Mouse (Mus musculus) left cerebral cortex, postnatal 10 days (tissue): ENCODE measurements at regions not wholly inside any gene's neighbourhood (a gene's known extent, or its start where the extent isn't known, plus 50 kb on each side); places are given as distances from the start of the nearest gene placed in this dataset.

Experiments used
- DNase-seq, 2 experiments: peaks; one replicate each; pipeline ENCODE4 v3.0.0; 2021 to 2022; ENCODE audit warnings: low spot score in 2 of 2, mixed read lengths in 1 of 2; ENCODE audit errors: extremely low spot score in 1 of 2
- intact Hi-C: fragments of 180-260 bp; cut with DNase I; formaldehyde crosslinking; loops from one replicate; pipeline ENCODE4 v1.15.1; 2025

- no peak for DNase-seq
- intact Hi-C loops = no loop called here
Observed at GRCm38 (mm10) chr4:142818440-142818839, 394.4 kb downstream of the Prdm2 start.

GRCm38 (mm10) chr4:142816986-142817385, 395.8 kb downstream of the Prdm2 start:
- intact Hi-C loops = no loop called here
- DNase-seq = no peak

DNA sequence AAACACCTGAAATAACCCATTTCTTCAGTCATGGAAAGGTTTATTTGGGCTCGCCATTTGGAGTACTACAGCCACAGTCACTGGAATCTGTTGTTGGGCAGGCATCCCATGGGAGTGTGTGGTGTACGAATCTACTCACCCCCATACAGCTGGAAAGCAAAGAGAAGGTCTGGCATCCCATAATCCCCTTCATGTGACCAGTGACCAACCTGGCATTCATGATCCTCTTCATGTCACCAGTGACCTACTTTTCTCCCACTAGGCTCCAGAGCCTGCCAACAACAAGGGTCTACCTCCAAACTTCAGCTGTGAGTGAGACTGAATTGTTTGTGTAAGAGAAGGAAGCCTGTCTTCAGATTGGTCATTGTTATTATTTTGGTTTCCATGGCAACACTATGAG, 409.0 kb downstream of the Prdm2 start:
- intact Hi-C loops = no loop called here
- DNase-seq = no peak

- no peak for DNase-seq
- intact Hi-C loops = no loop called here
Observed at GRCm38 (mm10) chr4:142799291-142799690, 413.5 kb downstream of the Prdm2 start.

GRCm38 (mm10) chr4:142798834-142799233, 414.0 kb downstream of the Prdm2 start:
- intact Hi-C loops = no loop called here
- DNase-seq = no peak

GRCm38 (mm10) chr4:142792606-142792970, 420.2 kb downstream of the Prdm2 start:
- intact Hi-C loops = no loop called here

DNA sequence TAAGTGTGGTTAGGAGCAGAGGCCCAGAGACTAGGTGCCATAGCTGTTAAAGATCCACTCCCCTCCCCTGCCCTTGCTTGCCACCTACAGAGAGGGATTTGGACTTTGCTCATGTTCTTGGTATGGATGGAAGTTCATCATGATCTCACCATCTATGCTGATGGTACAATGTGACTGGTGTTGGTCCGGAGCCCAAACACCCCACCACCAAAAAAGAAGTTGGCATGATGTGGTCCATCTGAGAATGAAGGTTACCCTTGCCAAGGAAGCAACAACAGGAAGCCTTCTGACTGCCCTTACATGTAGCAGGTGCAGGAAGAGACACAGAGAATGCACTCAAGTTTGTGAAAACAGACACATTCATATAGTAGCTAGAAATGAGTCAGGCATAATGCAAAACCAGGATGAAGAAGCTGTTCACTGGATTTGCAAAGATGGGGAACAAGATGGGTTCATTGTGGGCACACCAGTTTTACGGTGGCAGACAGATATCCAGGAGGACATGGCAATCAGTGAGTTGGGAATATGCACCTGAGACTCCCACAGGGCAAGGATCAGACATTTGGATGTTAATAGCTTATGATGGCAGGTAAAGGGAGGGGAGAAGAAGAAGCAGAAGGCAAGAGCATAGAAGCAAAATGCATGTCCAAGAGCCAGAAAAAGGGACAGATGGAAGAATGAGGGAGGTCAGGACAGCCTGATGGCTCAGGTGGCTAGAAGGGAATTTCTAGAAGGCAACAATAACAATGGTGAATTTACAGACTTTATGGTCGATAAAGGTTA, 420.8 kb downstream of the Prdm2 start:
- intact Hi-C loops = no loop called here
- DNase-seq = no peak

More at GRCm38 (mm10) chr4:142792606-142792970, 420.2 kb downstream of the Prdm2 start:
- DNase-seq = no peak

GRCm38 (mm10) chr4:142789048-142789447, 423.7 kb downstream of the Prdm2 start:
- intact Hi-C loops = no loop called here
- DNase-seq = no peak

GRCm38 (mm10) chr4:142785386-142785785, 427.4 kb downstream of the Prdm2 start:
- intact Hi-C loops = no loop called here
- no peak for DNase-seq

- DNase-seq = no peak
- intact Hi-C loops = no loop called here
Observed at GRCm38 (mm10) chr4:142776711-142777411, 435.9 kb downstream of the Prdm2 start.

GRCm38 (mm10) chr4:142775023-142775422, 437.8 kb downstream of the Prdm2 start:
- intact Hi-C loops = no loop called here
- no peak for DNase-seq

GRCm38 (mm10) chr4:142773651-142774151, 439.1 kb downstream of the Prdm2 start:
- DNase-seq = peak in 1 of 2 experiments; percentile 30
- intact Hi-C loops = no loop called here

DNA sequence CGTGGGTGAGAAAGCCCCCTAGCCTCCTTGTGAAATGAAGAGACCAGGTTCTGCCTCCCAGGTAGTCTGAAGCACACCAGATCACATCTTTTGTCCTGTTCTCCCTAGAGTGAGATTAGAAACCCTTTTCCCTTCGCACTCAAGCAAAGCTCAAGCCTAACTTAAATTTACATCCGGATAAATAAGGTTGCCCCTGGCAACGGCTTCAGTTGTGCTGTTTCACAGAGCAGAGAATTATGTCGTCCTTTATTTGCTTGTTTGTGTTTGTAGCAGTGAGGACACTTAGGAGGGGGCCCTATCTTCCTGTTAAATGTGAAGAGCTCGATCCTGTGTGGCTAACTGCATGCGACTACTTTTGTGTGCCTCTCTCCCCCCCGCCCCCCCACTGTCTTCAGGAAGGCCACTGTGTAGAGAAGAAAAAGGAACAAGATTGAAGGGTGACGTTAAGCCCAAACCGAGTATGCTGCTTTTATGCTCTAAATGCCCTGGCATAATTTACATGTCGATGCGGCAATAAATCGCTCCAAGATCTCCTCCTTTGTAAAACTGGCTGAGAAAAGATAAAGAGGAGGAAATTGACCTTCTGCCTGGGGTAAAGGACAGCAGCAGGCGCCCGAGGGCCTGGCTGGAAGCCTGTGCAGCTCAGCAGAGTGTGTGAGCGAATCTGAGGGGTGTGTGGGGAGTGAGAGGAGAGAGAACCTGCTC, 439.9 kb downstream of the Prdm2 start:
- peak in 1 of 2 experiments; percentile 29 for DNase-seq
- intact Hi-C loops = no loop called here

DNA sequence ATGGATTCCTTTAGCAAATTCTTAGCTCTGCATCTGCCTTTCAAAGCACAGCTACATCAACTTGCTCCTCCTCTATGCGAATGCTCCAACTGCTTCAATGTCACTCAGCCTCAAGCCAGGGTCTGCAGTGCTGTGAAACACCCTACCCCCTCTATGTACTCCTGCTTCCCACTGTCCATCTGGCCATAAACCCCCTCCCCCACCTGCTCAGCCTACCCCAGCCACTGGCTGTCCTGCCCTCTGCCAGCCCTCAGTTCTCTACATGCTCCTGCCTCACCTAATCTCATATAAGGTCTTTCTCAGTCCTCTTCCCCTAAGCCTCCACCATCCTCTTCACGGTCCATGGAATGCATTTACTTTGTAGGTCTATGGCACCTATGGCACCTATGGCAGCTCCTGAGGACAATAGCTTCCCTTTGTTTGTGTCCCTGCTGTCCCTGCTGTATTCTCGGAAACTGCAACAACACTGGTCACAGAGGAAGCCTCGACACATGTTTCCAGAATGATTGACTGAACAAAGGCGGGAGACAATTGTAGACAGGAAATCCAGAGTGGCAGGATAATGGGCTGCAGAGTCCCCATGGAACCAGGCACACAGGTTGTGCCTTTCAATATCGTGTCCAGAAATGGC, 441.2 kb downstream of the Prdm2 start:
- no peak for DNase-seq
- intact Hi-C loops = no loop called here

DNA sequence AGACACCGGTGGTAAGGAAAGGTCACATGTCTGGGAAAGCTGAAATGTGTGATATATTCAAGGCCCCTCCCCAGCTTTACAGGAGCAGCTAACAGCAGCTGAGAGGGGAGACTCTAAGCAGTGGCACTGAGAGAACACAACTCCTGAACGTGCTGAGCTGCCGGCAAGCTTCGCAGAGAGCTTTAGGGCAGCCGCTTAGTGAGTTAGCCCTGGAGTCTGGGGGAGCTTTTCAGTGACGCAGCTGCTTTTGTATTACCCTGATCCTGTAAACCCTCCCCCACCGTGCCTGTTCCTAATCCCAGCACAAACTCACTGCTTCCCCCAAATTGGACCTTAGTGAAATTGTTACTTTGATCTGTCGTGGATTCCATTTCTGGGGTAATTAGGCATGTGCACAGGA, 442.6 kb downstream of the Prdm2 start:
- intact Hi-C loops = no loop called here
- DNase-seq = no peak

DNA sequence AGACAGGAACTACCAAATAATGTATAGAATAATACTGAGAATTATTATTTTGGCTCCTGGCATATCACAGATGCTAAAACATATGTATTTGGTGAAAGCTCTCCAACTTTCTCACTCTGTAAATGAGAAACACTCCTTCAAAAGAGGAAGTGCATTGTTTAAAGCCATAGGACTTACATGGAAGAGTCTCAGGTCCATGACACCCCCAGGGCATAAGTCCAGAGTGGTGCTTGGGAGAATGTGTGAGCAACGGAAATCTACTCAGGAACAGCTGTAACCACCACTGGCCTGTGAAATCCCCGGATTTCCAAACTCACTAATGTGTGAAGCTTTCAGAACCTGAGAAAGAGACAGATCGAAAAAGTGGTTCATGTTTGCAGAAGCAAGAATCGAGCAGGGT, 445.1 kb downstream of the Prdm2 start:
- intact Hi-C loops = no loop called here
- DNase-seq = no peak

GRCm38 (mm10) chr4:142761577-142761976, 451.2 kb downstream of the Prdm2 start:
- intact Hi-C loops = no loop called here
- DNase-seq = no peak

GRCm38 (mm10) chr4:142758102-142758501, 454.7 kb downstream of the Prdm2 start:
- intact Hi-C loops = no loop called here
- DNase-seq = no peak

DNA sequence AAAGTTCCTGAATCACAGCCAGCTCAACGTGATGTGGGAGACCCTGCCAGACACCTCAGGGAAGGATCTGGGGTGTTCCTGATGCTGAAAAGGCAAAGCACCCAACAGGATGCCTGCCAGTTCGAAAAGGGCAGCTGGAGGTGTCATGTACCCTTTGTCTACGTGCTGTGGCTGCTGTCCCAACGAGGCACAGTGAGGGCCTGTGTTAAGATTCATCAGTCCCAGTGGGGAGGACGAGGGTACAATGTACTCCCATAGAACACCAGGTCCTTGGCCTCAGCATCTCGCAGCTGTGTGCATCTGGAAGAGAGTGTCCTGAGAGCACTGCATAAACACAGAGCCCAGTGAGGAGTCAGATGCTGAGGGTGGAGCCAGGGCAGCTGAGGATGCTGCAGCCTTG, 456.5 kb downstream of the Prdm2 start:
- DNase-seq = peak in 1 of 2 experiments; percentile 30
- intact Hi-C loops = no loop called here
